Mouse (Mus musculus) lung, adult 18-20 months (tissue): Measurements from ENCODE around the gene H2-Q7.
"Not testable (repeated sequence)": the region's sequence is repeated elsewhere in the genome, so short reads cannot be mapped to it uniquely, and the experiment has no call there.

Experiments
- DNase-seq, 2 experiments: peaks; one replicate each; pipeline ENCODE4 v3.0.0; 2022; ENCODE audit warnings: mixed read lengths in 2 of 2

The H2-Q7 gene

DNA sequence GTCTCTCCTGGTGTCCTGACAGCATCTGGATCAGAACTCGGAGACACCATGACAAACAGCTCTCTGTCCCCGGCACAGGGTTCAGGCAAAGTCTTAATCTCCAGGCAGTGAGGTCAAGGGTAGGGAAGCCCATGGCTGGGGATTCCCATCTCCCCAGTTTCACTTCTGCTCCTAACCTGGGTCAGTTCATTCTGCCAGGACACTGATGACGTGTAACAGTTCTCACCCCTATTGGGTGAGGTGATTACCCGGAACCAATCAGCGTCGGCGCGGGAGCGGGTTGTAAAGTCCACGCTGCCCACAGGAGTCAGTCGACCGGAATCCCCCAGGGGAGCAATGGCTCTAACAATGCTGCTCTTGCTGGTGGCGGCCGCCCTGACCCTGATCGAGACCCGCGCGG is at the start of gene H2-Q7:
H2-Q7 (plus strand) TSS at position 271 of the 400 bp plus-strand sequence.
- DNase-seq, result peak; percentile 91 to 94

- DNase-seq, result peak in 1 of 2 experiments; percentile 24
These were observed 49.2 kb upstream of the H2-Q7 start for GRCm38 (mm10) chr17:35389796-35390195.

GRCm38 (mm10) chr17:35392671-35393070 is 46.3 kb upstream of the H2-Q7 start:
- DNase-seq, result not testable (repeated sequence)

GRCm38 (mm10) chr17:35393864-35394800 is 44.8 kb upstream of the H2-Q7 start:
- DNase-seq, result peak; percentile 43 to 51

DNA sequence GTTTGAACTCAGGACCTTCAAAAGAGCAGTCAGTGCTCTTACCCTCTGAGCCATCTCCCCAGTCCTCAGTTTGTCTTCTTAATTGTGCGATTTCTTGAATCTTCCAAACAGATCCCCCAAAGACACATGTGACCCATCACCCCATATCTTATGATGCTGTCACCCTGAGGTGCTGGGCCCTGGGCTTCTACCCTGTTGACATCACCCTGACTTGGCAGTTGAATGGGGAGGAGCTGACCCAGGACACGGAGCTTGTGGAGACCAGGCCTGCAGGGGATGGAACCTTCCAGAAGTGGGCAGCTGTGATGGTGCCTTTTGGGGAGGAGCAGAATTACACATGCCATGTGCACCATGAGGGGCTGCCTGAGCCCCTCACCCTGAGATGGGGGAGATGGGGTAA is 42.0 kb upstream of the H2-Q7 start:
- not testable (repeated sequence) for DNase-seq

GRCm38 (mm10) chr17:35413057-35413456 is 25.9 kb upstream of the H2-Q7 start:
- DNase-seq, result not testable (repeated sequence)

DNA sequence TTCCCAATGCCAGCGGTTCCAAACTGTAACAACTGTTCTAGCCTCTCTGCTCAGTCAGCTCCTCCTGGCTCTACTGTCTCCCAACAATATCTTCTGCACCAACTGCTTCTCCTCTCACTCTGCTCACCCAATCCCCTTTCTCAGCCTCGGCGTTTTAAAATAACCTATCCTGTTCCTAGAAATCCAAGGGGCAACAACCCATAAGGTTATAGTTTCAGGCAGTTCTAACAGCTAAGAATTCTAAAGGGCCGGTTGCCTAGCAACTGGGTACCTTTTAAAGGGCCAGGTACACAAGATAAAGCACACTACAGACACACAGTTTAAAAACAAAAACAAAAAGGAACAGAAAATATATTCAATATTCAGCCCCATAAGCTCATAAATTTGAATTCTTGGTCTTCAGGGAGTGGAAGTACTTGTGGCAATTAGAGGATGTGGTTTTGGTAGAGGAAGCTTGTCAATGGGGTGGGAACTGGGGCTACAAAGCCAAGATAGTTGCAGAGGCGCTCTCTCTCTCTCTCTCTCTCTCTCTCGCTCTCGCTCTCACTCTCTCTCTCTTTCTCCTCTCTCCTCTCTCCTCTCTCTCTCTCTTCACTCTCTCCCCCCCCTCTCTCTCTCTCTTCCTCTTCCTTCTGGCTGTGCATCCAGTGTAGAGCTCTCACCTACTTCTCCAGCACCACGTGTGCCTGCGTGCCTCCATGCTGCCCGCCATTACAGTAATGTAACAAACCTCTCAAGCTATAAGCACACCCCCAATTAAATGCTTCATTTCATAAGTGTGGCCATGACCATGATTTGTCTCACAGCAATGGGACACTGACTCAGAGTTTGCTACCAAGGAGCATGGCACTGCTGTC is 23.5 kb upstream of the H2-Q7 start:
- DNase-seq, result not testable (repeated sequence)

- no peak for DNase-seq
These were observed 20.2 kb upstream of the H2-Q7 start for GRCm38 (mm10) chr17:35418772-35419171.

GRCm38 (mm10) chr17:35419564-35419963 is 19.4 kb upstream of the H2-Q7 start:
- DNase-seq, result not testable (repeated sequence)

GRCm38 (mm10) chr17:35420206-35420810 is 18.6 kb upstream of the H2-Q7 start:
- DNase-seq, result not testable (repeated sequence)

- DNase-seq, result not testable (repeated sequence)
These were observed 17.6 kb upstream of the H2-Q7 start for GRCm38 (mm10) chr17:35421331-35421730.

DNA sequence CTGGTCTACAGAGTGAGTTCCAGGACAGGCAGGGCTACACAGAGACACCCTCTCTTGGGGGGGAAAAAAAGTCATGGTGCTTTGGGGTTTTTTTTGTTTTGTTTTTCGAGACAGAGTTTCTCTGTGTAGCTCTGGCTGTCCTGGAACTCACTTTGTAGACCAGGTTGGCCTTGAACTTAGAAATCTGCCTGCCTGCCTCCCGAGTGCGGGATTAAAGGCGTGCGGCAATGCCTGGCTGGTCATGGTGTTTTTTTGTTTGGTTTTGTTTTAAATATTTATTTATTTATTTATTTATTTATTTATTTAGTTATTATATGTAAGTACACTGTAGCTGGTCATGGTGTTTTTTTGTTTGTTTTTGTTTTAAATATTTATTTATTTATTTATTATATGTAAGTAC is 16.6 kb upstream of the H2-Q7 start:
- not testable (repeated sequence) for DNase-seq

GRCm38 (mm10) chr17:35423131-35423810 is 15.7 kb upstream of the H2-Q7 start:
- DNase-seq, result peak in 1 of 2 experiments; percentile 2

GRCm38 (mm10) chr17:35424106-35424505 is 14.8 kb upstream of the H2-Q7 start:
- DNase-seq, result not testable (repeated sequence)

DNA sequence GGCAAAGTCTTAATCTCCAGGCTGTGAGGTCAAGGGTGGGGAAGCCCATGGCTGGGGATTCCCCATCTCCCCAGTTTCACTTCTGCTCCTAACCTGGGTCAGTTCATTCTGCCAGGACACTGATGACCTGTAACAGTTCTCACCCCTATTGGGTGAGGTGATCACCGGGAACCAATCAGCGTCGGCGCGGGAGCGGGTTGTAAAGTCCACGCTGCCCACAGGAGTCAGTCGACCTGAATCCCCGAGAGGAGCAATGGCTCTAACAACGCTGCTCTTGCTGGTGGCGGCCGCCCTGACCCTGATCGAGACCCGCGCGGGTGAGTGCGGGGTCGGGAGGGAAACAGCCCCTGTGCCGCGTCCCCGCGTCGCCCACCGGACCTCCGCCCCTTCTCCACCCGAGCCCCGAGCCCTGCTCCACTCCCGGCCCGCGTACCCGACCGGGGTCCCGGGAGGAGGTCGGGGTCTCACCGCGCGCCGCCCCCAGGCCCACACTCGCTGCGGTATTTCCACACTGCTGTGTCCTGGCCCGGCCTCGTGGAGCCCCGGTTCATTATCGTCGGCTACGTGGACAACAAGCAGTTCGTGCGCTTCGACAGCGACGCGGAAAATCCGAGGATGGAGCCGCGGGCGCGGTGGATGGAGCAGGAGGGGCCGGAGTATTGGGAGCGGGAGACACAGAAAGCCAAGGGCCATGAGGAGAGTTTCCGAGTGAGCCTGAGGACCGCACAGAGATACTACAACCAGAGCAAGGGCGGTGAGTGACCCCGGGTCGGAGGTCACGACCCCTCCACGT is 14.1 kb upstream of the H2-Q7 start, which contains the start of gene H2-Q6:
H2-Q6 (plus strand) TSS at position 227 of the 793 bp plus-strand sequence.
- peak; percentile 88 to 89 for DNase-seq

GRCm38 (mm10) chr17:35425474-35425873 is 13.5 kb upstream of the H2-Q7 start:
- peak in 1 of 2 experiments; percentile 28 for DNase-seq

GRCm38 (mm10) chr17:35428883-35429282 is 10.1 kb upstream of the H2-Q7 start:
- DNase-seq, result not testable (repeated sequence)

- DNase-seq, result not testable (repeated sequence)
These were observed 8.3 kb upstream of the H2-Q7 start for GRCm38 (mm10) chr17:35430671-35431070.

DNA sequence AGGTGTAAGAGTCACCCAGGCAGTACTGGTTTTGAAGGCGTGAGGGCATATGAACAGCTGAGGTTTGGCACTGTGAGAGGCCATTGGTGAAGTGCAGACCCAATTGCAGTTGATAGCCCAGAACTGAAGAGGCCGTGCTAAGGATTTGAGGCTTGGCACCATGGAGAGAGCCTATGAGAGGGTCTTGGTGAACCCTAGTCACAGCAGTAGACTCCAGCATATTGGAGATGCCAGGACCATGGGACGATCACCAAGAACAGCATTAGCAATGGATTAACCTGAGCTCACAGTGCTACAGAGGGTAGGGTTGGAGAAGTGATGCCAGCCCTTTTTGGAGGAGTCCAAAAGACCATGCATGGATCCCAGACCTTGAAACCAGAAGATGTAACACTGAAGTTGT is 6.8 kb upstream of the H2-Q7 start:
- DNase-seq, result not testable (repeated sequence)

GRCm38 (mm10) chr17:35434836-35435235 is 4.1 kb upstream of the H2-Q7 start:
- not testable (repeated sequence) for DNase-seq

- not testable (repeated sequence) for DNase-seq
These were observed 3.4 kb upstream of the H2-Q7 start for GRCm38 (mm10) chr17:35435577-35435976.
